Mouse (Mus musculus): ENCODE data around the gene Xlr3a.
A peak's percentile ranks its signal among the peaks of the same experiment; 100 is the strongest.
"Not testable (repeated sequence)": the region's sequence is repeated elsewhere in the genome, so short reads cannot be mapped to it uniquely, and the experiment has no call there.

Gene Xlr3a

DNA sequence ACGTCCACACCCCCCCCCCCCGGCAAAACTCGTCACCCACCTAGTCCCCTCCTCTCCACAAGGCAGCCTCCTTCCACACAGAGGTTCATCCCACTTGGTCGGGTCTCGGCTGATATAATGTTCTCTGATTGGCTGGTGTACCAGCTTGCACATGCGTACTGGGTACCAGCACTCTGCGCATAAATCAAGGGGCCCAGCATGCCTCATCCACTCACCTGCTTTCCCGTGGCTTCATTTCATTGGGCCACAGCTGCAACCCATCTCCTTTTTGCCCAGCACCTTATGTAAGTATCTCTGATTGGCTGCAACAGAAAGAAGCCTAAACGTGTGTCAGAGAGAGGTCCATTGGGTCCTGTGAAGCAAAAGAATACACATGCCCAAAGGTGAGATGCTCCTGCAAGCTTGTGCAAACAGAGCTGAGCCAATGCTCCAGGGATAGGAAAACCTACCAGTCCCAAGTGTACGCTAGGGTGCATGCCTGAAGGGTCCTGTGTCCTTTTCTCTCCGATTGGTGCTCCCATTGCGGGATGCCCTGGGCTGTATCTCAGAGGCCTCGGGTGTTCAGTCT, at the start of gene Xlr3a:
TSS of gene Xlr3a (minus strand) at position 155 of the 568 bp plus-strand sequence.
- DNase-seq (ENCODE audit: low spot score), result not testable (repeated sequence)

GRCm38 (mm10) chrX:73143218-73143618, 46.3 kb upstream of the Xlr3a start:
- not testable (repeated sequence) for DNase-seq (ENCODE audit: low spot score)

DNA sequence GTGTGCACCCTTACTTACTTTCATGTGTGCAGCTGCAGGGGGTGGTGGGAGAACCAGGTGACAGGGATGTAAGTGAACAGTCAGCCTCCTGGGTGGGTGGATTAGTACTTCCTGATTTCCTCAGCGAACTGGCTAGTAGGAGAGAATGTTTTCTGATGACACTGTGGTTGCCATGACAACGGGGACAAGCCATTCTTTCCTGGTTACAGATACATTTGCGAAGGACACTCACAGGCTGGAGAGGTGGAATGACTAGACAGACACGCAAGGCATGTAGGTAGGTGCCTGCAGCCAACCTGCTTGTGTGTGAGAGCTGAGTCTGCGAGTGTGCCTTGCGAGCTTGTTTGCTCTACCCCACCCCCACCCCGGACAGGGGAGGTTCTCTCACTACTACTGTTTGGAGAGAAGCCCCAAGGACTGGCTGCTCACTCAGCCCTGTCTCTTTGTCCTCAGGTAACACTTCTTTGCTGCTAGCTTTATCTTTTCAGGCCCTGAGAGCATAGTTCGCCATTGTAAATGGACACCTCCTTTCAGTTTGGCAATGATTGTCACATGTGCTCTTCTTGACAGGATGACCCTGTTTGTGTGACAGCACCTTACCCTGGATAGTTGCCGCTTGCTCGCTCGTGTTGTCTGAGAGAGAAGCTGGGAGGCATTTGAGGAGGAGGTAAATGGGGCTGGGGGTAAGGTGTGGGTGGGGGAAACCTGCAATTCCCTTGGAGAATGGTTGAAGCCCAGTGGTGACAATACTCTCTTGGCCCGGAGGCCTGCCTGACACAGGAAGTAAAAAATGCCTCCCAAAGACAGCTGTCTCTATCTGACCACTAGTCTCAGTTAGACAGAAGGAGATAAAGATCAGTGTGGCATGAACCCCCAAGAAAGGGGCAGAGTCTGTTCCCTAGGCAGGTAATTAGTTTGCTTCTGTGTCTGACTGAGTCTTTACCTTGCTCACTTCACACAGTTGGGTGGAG, 26.2 kb upstream of the Xlr3a start:
- DNase-seq (ENCODE audit: low spot score), result not testable (repeated sequence)

DNA sequence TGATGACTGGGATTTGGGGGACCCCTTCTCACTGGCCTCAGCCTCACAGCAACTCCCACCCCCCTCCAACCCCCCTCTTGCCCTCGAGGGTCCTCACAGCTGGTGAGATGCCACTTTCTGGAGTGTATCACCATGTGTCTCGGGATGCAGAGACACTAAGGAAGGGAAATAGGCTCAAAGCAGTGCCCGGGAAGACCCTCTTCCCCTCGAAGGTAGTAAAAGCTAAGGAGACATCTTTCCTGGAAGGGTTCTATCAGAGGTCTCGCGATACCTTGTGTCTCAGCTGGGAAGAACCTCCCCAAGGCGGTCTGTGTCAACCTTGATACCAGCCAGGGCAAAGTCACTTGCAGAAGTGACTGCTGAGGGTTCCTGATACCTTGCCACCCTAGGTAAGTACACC, 19.9 kb upstream of the Xlr3a start, which contains the start of gene Gm14685:
TSS of gene Gm14685 (plus strand) at position 301 of the 400 bp plus-strand sequence.
- not testable (repeated sequence) for DNase-seq (ENCODE audit: low spot score)

GRCm38 (mm10) chrX:73082267-73083055, 14.4 kb downstream of the Xlr3a start, which contains the start of gene Xlr4a:
TSS of gene Xlr4a (minus strand) at chrX:73082478.
- not testable (repeated sequence) for DNase-seq (ENCODE audit: low spot score)

DNA sequence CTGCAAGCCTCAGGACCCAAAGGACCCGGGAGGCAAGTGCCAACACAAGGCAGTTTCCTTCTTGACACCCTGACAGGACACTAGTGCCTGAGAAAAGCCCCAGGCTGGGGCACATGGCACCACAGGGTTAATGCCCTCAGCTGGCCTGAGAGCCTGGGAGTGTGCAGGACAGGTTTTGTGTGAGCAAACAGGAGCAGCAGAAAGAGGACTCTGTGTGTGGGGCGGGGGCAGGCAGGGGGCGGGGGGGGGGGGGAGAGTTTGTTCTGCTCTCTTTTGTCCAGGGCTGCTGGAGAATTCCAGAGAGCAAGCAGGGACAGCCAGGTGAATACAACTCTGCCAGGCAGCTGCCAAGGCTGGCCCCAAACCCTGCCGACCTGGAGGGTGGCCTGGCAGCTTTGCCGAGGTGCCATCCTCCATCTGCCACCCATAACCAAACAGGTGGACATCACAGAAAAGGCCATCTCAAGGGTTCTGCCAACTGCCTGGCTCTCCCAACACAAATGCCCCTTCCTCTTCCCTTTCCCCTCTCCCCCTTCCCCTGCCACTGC, 30.1 kb downstream of the Xlr3a start:
- not testable (repeated sequence) for DNase-seq (ENCODE audit: low spot score)

GRCm38 (mm10) chrX:73064415-73064793, 32.5 kb downstream of the Xlr3a start, which contains the start of gene Pnma3:
TSS of gene Pnma3 (plus strand) at chrX:73064787.
- DNase-seq (ENCODE audit: low spot score), result no peak

GRCm38 (mm10) chrX:73063512-73064414, 33.1 kb downstream of the Xlr3a start:
- no peak for DNase-seq (ENCODE audit: low spot score)

GRCm38 (mm10) chrX:73062323-73062722, 34.6 kb downstream of the Xlr3a start:
- DNase-seq (ENCODE audit: low spot score), result no peak

DNA sequence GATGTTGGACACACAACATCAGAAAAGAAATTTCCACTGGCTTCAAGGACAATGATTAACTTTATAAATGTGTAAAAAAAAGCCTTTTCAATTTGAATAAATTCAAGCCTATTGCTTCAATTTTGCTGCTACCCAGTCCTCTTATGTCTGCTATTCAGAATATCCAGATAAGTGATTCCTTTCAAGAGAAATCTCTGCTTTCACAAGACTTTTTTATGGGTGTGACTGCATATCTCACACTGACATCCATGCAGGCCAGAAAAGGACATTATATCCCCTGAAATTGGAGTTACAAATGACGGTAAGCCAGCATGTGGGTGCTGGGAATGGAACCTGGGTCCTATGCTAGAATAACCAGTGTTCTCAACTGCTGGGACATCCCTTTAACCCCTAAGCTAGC, 35.4 kb downstream of the Xlr3a start:
- no peak for DNase-seq (ENCODE audit: low spot score)

GRCm38 (mm10) chrX:73053860-73054563, 42.9 kb downstream of the Xlr3a start:
- DNase-seq (ENCODE audit: low spot score), result peak; percentile 95

GRCm38 (mm10) chrX:73039666-73040065, 57.2 kb downstream of the Xlr3a start:
- DNase-seq (ENCODE audit: low spot score), result no peak

DNA sequence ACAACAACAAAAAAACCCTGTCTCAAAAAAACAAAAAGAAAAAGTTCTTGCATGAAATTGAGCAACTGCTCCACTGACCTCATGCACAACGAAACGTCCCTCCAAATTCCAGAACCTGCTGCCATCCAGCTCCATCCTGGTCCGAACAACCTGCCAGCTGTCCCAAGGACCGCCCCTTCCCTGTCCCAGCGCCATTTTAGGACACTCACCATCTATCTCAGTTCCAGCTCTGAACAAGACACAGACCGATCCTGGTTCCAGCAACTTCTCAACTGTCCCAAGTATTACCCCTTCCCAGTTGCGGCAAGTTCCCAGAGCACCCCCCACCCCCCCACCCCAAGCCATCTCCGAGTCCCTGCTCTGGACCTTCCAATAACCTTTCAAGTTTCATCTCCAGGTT, 58.1 kb downstream of the Xlr3a start:
- no peak for DNase-seq (ENCODE audit: low spot score)

DNA sequence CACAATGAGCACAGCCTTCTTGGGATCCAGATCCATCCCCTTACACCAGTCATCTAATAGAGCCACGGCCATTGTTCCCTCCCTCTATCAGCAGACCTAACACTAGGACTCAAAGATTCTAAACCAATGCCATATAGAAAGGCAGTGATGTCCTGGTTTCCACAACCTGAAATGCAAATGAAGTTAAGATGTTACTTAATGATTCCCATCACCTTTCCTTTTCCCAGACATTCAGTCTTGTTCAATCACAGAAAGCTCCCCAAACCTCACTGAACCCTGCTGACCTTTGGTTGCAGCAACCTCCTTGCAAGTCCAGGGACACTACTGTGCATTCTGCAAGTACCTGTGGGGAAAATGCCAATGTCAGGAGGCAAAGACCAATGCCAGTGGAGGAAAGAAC, 59.9 kb downstream of the Xlr3a start, which contains the start of gene Pnma5:
TSS of gene Pnma5 (minus strand) at position 101 of the 400 bp plus-strand sequence.
- no peak for DNase-seq (ENCODE audit: low spot score)

Data from layer of hippocampus, adult 9-10 months (tissue).